Mouse (Mus musculus) spleen, postnatal 36 days (tissue): ENCODE data around the gene Tmem28.

Experiments used
- DNase-seq, 2 experiments: peaks; one replicate each; pipeline ENCODE4 v3.0.0; 2022; ENCODE audit warnings: low spot score in 2 of 2, mixed read lengths in 1 of 2

Tmem28 gene

DNA sequence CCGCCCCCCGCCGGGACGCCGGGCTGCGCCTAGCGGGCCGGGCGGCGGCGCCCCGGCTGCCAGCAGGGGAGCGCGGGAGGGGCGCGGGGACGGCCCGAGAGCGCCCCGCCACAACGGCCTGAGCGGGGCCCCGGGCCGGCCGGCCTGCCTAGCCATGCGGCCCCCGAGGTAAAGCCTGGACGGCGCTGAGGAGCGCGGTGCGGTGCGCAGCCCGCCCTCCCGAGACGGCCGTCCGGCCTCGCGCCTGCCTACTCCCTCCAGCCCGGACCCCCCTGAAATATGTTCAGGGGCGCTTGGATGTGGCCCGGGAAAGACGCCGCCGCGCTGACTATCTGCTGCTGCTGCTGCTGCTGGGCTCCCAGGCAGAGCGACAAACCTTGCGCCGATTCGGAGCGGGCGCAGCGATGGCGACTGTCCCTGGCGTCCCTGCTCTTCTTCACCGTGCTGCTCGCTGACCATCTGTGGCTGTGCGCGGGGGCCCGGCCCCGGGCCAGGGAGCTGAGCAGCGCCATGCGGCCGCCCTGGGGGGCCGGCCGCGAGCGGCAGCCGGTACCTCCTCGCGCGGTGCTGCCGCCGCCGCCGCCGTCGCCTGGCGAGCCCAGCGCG is at the start of gene Tmem28:
TSS of gene Tmem28 (plus strand) at position 232 of the 606 bp plus-strand sequence.
- DNase-seq, result no peak

DNA sequence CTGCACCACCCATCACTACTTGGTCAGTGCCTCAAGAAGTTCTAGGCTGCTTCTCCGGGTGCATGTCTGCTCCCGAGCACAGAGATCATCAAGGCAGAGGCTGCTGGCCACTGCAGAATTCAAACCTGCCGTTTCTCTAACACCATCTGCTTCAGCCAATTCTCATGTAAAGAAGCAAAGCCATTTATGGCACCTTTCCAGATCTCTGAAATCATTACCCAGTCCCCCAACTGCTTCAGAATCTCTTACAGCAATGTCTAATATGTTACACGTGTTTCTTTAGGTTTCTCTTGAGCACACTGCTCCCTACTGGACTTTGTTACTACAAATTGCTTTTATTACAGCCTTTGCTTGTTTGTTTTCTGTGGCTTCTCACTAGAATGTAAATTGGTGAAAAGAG is 40.5 kb upstream of the Tmem28 start:
- DNase-seq, result no peak

DNA sequence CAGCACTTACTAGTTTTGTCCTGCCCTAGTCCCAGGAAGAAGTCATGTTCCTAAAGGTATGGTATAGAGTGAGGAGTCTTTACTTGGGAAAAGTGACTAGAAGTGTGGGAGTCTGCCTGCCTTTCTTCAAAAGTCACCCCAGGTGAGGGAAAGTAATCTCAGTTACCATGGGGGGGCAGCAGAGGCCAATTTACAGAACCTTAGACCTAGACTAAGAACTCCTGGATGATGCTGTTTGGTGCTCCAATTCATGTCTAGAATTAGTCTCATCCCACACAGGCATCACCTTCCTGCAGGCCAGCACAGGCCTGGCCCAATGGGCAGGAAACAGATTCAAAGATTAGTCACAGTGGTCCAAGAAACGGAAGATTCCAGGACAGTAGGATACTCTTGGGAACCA is 12.4 kb upstream of the Tmem28 start:
- DNase-seq, result no peak

DNA sequence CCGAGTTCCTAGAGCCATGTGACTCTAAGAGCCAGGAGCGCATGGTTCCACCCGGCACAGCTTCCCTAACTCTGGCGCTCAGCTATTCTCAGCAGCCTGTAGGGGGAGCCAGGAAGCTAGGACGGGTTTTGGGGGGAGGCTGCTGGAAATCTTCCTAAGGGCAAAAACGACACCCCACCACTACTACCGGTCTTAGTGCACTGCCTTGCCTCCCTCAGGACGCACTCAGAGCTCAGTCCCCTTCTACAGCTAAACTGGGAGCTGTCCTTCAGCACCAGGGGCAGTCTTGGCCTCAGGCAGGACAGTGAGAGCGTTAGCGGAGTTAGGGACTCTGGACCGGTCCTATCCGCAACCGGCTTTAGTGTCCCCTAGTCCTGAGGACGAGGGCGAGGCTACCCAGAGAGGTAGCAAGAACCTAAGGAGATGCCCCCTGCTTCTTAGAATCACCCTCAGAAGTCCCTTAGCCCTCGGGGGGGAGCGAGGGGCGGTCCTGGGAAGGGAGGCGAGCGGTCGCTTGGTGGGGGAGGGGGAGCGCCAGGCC is 1.4 kb upstream of the Tmem28 start:
- peak in 1 of 2 experiments; percentile 0 for DNase-seq

DNA sequence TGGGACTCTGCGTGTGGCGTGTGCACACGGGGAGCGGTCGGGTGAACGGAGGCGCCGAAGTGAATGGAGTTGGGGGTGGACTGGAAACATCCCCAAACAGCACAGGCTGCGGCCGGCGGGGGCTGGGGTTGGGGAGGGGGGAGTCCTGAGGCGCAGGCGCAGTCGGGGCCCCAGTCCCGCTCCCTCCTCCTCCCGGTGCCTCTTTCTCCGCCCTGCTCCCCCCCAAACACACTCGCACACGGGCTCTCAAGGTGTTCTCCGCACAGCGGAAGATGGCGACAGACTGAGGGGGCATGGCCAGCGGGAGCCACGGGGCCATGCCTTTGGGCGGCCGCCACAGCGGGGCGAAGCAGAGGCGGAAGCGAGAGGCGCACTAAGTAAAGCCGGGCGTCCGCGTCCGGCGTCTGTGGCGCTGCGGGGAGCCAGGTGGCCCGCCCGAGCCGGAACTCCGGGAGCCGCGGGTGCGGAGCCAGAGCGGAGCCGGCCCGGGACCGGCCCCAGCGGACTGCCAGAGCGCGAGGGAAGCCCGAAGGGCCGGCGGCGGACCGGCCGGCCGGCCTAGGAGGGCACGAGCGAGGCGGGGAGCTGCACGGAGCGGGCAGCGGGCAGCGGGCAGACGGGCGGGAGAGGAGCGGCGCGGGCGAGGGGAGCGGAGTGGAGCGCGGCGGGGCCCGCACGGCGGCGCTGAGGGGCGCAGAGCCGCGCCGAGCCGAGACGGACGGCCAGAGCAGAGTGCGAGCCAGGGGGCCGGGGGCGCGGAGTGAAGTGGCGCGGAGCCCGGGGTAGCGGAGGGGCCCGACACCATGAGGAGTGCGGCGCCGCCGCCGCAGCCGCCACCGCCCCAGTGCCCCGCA is 658 bp upstream of the Tmem28 start:
- no peak for DNase-seq

DNA sequence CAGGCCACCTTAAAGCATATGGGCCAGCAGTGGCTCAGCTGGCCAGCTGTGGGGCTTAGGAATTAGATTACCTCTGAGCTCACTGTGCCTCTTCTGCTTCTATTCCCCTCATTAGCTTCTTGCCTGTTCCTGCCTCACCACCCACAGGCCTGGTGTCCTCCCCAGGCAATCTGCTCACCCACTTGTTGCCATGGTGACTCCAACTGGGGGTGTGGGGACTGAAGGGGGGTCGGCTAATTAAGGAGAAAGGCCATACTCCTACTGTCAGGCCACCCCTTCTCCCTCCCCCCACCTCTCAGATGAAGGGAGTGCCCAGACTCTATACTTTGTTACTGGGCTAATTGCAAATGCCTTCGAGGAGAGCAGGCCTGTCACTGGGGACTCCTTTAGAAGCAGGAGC is 21.3 kb downstream of the Tmem28 start:
- DNase-seq, result no peak

DNA sequence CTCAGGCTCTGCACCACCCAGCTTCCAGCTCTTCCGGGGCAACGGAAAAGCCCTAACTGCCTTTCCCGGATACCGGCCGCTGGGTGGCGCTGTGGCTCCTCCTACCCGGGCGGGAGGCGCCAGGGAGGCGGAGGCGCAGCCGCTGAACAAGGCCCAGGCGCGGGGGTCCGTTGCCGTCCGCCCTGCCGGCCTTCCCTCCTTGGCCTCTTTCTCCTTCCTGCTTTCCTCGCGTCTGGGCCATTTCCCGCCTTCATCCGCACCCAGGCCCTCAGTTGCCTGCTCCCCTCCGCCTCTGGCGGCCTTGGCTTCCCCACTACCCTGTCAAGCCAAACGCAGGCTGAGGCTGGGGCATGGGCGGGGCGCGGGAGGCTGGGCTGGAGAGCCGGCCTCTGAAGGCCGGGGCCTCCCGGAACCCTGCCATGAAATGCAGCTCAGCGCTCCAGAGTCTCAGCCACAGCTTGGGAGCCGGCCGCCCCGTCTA is 32.5 kb downstream of the Tmem28 start:
- DNase-seq, result peak; percentile 3 to 6

DNA sequence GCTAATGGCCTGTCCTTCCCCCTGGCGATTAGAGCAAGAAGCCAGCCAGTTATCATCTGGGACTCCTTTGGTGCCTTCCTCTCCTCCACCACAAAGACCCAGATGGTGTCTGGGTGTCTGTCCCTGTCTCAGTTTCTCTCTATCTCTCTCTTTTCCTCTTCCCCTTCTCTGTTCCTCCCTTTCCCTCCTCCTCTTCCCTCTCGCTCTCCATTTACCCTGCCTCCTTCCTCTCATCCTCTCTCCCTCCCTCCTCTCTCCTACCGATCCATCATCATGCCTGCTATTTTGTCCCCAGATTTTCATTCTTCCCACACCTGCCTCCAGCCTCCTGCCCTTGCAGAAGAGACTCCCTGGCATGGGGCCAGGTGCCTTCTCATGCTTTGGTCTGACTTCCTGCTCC is 33.0 kb downstream of the Tmem28 start:
- no peak for DNase-seq

DNA sequence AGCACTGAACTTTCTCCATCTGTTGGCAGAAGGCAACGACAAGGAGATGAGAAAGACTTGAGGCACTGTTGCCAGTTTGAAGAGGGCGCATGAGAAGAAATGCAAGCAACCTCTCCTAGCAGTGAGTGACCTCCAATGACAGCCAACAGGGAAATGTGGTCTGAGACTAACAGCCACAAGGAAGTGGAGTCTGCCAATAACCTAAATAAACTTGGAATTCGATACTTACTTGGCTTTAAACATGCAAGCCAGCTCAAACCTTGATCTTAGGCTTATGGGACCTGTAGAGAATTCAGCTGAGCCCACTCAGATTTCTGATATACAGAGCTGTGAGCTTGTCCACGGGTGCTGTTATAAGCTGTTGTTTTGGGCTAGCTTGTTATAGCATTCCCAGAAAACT is 51.4 kb downstream of the Tmem28 start:
- DNase-seq, result no peak

DNA sequence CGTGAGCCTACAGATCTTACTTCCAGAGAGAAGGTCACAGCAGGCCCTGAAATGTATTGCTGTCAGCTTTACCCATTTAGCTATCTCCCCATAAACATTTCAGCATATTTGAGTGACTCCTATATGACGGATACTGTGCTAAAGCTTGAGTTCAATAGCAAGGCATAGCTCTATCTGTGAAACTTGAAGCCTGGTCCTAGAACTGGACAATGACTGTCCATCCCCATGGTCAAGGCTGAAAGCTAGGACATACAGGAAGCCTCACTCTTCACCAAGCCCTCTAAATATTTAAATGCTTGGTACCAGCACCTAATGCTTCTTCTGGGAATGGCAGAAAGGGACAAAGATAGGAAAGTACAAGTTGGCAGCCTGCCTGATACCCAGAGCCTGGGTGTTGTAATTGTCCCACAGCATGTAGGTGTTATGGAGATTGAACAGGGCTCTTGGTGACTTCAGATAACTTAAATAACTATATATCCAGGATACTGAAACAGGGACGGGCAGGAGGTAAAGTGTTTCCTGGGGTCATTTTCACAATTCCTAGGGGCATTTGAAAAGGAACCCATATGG is 51.9 kb downstream of the Tmem28 start:
- DNase-seq, result no peak

DNA sequence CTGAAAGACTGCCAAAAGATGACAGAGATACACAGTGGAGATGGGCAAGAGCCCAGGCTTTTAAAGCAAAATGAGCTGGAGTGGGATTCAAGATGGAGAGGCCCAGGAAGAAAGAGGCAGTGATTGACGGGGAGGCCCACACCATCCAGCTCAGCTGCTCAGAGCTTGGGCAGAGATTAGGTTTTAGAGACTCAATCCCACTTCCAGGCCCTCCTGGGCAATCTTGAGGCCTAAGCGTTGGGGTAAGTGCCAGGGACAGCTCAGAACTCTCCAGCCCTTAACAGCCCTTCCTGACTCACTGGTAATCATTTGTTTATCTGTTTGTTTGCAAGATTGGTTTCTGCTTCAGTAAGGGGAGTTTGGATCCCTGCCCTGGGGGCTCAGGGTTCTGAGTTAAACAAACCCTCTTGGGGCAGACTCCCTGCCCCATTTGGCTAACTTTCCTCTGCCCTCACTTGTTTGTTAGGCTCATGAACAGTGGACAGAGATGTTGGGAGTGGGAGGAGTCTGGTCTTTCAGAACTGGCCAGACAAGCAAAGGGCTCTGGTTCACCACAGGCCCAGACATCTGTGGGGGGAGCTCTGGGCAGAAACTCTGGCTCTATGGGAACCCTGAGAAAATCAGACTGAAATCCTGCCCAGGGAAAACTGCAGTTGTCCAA is 52.6 kb downstream of the Tmem28 start:
- DNase-seq, result no peak

DNA sequence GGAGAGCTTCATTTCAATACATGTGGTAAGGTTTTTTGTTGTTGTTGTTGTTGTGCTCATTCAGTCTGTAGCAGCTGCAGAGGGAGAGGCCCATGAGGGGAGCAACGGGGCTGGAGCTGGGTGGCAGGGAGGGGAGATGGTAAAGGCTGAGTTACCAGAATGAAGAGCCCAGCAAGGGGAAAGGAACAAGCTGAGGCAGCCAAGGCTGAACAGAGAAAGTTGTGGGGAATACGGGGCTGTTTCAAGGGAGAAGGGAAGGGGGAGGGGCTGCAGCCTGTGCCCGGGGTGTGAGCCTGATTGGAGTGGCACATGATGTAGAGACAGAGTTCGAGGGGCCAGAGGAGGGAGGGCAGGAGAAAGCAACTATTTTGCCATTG is 53.1 kb downstream of the Tmem28 start:
- DNase-seq, result no peak

DNA sequence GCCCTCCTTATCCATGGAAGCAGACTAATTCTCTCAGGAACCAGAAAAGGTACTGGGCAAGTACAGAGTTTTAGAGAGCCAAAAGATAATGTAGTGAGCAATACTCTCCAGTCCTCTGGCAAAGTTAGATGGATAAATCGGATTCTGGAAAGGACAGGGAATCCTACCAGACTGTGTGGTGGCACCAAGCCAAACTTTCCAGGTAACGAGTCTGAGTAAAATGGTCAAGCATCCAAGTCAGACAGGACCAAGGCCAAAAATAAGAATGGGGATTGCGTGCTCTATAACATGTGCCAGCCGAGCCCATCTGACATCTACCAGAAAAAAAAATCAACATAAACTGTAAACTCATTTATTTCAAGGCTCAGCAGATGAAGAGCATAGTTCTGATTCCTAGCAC is 56.0 kb downstream of the Tmem28 start:
- DNase-seq, result no peak

DNA sequence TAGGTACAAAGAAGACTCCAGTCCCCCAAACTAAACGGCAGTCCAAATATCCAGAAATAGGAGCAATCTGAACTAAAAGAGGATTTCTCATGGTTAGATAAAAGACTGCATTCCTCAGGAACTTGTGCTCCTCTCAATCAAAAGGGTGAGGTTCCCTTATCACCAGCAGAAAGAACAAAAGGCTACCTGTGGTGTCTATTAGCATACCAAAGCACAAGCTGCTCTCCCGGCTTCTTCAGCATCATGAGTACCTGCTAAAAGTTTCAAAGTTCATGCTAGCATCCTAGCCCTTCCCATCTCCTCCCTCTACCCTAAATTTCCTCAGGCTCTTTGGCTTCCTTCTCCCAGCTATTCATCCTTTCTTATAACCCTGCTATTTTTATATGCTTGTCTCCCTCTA is 62.6 kb downstream of the Tmem28 start:
- no peak for DNase-seq
